Mouse (Mus musculus): ENCODE data around the gene Prf1. TPM values are rescaled to one million over a fixed set of nuclear protein-coding genes. Genes with fewer than 3 reads are reported as not detected.
A peak's percentile ranks its signal among the peaks of the same experiment; 100 is the strongest.

Gene Prf1
- total RNA-seq, 1 experiment, result not detected

DNA sequence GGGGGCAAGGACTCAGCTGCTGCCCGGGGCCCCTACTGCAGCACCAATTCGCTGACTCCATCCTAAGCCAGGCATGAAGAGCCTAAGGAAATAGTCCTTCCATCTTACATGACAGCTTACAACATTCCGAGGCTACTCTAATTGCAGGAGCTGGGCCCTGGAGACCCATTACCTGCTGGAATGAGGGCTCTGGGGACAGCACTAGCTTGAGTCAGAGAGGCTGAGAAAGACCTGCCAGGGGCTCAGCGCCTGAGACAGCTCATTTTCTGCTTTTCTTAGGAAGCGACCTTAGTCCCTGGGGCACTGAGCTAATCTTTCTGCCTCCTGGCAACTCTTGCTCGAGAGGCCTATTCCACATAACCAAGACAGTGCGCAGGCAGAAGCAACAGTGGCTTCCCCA lies 31.3 kb downstream of the Prf1 start:
- no peak overlapping the region for H3K4me3 ChIP-seq (ENCODE audit: insufficient read depth in 1 of 2, low read depth in 1 of 2, low read length in 2 of 2, poor library complexity in 1 of 2, severe bottlenecking in 1 of 2)
- no peak overlapping the region for H3K27ac ChIP-seq (ENCODE audit: insufficient read depth, low read depth, low read length, poor library complexity, severe bottlenecking)
- no peak overlapping the region for H3K9ac ChIP-seq (ENCODE audit: insufficient read depth, low read depth, low read length, poor library complexity, severe bottlenecking)
- in situ Hi-C loops (cut with MboI; ENCODE audit: low sequenced_read_pairs in 2 of 2, unreplicated experiment in 2 of 2), result no loop called here
- no peaks in the 10 kb centered on the region for H3K9me3 ChIP-seq (ENCODE audit: control insufficient read depth, insufficient read depth, low read depth, low read length)
- TF ChIP-seq HCFC1 (IDR thresholded peaks at IDR 0.05; ENCODE audit: borderline replicate concordance, insufficient read depth, low read length) (no peak), CHD2 (IDR thresholded peaks at IDR 0.05; ENCODE audit: low read depth, low read length) (no peak), ZC3H11A (IDR thresholded peaks at IDR 0.05; ENCODE audit: borderline replicate concordance, low read depth, low read length) (no peak), ZNF384 (IDR thresholded peaks at IDR 0.05; ENCODE audit: low read depth, low read length) (no peak), MAFK (IDR thresholded peaks at IDR 0.05; ENCODE audit: insufficient read depth, low read depth, low read length) (no peak)
- peaks cover 0 to 3% of the 10 kb centered on the region in 2 experiments; a peak in 1 of 4 replicates for H3K4me1 ChIP-seq (ENCODE audit: control insufficient read depth in 2 of 2, insufficient read depth in 2 of 2, low read length in 2 of 2, poor library complexity in 1 of 2)
- peaks cover 29% of the 10 kb centered on the region for H3K36me3 ChIP-seq (ENCODE audit: control insufficient read depth, insufficient read depth, low read length, poor library complexity, severe bottlenecking)
- DNase-seq (ENCODE audit: low read depth, low spot score), result no peak

DNA sequence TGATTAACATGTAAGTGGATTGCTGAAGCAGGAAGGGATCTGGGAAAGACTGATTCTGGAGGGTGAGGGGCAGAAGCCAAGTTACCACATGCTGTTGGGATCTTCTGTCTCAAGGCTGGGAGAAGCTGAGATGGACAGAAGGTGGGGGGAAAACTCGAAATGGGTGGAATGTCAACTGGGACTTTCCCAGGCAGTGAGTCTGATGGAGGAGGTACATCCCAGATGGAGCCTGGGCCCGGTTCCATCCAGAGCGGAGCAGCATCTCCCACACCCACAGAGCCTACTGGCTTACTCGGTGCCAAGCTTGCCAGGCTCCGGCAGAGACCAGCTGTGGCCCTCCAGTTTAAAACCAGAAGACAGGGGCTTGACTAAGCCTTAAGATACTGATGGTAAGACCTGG lies 33.4 kb downstream of the Prf1 start:
- H3K4me1 ChIP-seq (ENCODE audit: control insufficient read depth in 2 of 2, insufficient read depth in 2 of 2, low read length in 2 of 2, poor library complexity in 1 of 2), result peaks cover 0 to 3% of the 10 kb centered on the region in 2 experiments; a peak in 1 of 4 replicates
- no peak overlapping the region for H3K4me3 ChIP-seq (ENCODE audit: insufficient read depth in 1 of 2, low read depth in 1 of 2, low read length in 2 of 2, poor library complexity in 1 of 2, severe bottlenecking in 1 of 2)
- H3K36me3 ChIP-seq (ENCODE audit: control insufficient read depth, insufficient read depth, low read length, poor library complexity, severe bottlenecking), result peaks cover 30% of the 10 kb centered on the region
- no peaks in the 10 kb centered on the region for H3K9me3 ChIP-seq (ENCODE audit: control insufficient read depth, insufficient read depth, low read depth, low read length)
- in situ Hi-C loops (cut with MboI; ENCODE audit: low sequenced_read_pairs in 2 of 2, unreplicated experiment in 2 of 2), result loop anchor here (5.0 to 10.0 kb wide), 2 partner anchors 134 to 136 kb away; no protein-coding TSS in a partner anchor
- H3K27ac ChIP-seq (ENCODE audit: insufficient read depth, low read depth, low read length, poor library complexity, severe bottlenecking), result no peak overlapping the region
- H3K9ac ChIP-seq (ENCODE audit: insufficient read depth, low read depth, low read length, poor library complexity, severe bottlenecking), result no peak overlapping the region
- TF ChIP-seq HCFC1 (IDR thresholded peaks at IDR 0.05; ENCODE audit: borderline replicate concordance, insufficient read depth, low read length) (no peak), ZC3H11A (IDR thresholded peaks at IDR 0.05; ENCODE audit: borderline replicate concordance, low read depth, low read length) (no peak), ZNF384 (IDR thresholded peaks at IDR 0.05; ENCODE audit: low read depth, low read length) (no peak), CHD2 (IDR thresholded peaks at IDR 0.05; ENCODE audit: low read depth, low read length) (no peak), MAFK (IDR thresholded peaks at IDR 0.05; ENCODE audit: insufficient read depth, low read depth, low read length) (no peak)
- no peak for DNase-seq (ENCODE audit: low read depth, low spot score)

DNA sequence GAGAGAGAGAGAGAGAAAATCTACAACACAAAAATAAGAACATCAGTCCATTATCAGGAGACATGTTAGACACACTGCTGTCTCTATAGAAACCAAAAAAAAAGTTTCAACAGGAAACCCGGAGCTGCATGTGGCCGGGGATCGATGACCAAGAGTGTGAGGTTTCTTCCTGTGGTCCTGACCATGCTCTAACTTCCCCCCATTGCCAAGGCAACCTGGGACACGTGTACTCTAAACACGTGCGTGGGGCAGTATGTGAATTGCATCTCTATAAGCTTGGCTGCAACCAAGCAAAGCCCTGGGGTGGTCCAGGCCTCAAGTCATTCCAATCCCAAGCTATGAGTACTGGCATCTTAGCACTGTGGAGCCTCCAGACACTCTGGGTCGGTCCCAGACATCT lies 36.9 kb downstream of the Prf1 start:
- DNase-seq (ENCODE audit: low read depth, low spot score), result no peak
- no peak overlapping the region for H3K4me3 ChIP-seq (ENCODE audit: insufficient read depth in 1 of 2, low read depth in 1 of 2, low read length in 2 of 2, poor library complexity in 1 of 2, severe bottlenecking in 1 of 2)
- no peak overlapping the region for H3K27ac ChIP-seq (ENCODE audit: insufficient read depth, low read depth, low read length, poor library complexity, severe bottlenecking)
- H3K4me1 ChIP-seq (ENCODE audit: control insufficient read depth in 2 of 2, insufficient read depth in 2 of 2, low read length in 2 of 2, poor library complexity in 1 of 2), result peaks cover 0 to 9% of the 10 kb centered on the region in 2 experiments; a peak in 1 of 4 replicates
- no peak overlapping the region for H3K9ac ChIP-seq (ENCODE audit: insufficient read depth, low read depth, low read length, poor library complexity, severe bottlenecking)
- no peaks in the 10 kb centered on the region for H3K9me3 ChIP-seq (ENCODE audit: control insufficient read depth, insufficient read depth, low read depth, low read length)
- TF ChIP-seq ZNF384 (IDR thresholded peaks at IDR 0.05; ENCODE audit: low read depth, low read length) (no peak), CHD2 (IDR thresholded peaks at IDR 0.05; ENCODE audit: low read depth, low read length) (no peak), MAFK (IDR thresholded peaks at IDR 0.05; ENCODE audit: insufficient read depth, low read depth, low read length) (no peak), ZC3H11A (IDR thresholded peaks at IDR 0.05; ENCODE audit: borderline replicate concordance, low read depth, low read length) (no peak), HCFC1 (IDR thresholded peaks at IDR 0.05; ENCODE audit: borderline replicate concordance, insufficient read depth, low read length) (no peak)
- in situ Hi-C loops (cut with MboI; ENCODE audit: low sequenced_read_pairs in 2 of 2, unreplicated experiment in 2 of 2), result loop anchor here (5.0 to 10.0 kb wide), 2 partner anchors 137 to 140 kb away; no protein-coding TSS in a partner anchor
- H3K36me3 ChIP-seq (ENCODE audit: control insufficient read depth, insufficient read depth, low read length, poor library complexity, severe bottlenecking), result peaks cover 40% of the 10 kb centered on the region

- Histone ChIP-seq H3K27ac (ENCODE audit: insufficient read depth, low read depth, low read length, poor library complexity, severe bottlenecking) (peak overlapping the region; percentile 72), H3K9ac (ENCODE audit: insufficient read depth, low read depth, low read length, poor library complexity, severe bottlenecking) (peak overlapping the region; percentile 18; the same call in 1 of the 2 replicates), H3K36me3 (ENCODE audit: control insufficient read depth, insufficient read depth, low read length, poor library complexity, severe bottlenecking) (peaks cover 50% of the 10 kb centered on the region), H3K9me3 (ENCODE audit: control insufficient read depth, insufficient read depth, low read depth, low read length) (no peaks in the 10 kb centered on the region), H3K4me1 (ENCODE audit: control insufficient read depth in 2 of 2, insufficient read depth in 2 of 2, low read length in 2 of 2, poor library complexity in 1 of 2) (peaks cover 0 to 14% of the 10 kb centered on the region in 2 experiments; a peak in 1 of 4 replicates), H3K4me3 (ENCODE audit: insufficient read depth in 1 of 2, low read depth in 1 of 2, low read length in 2 of 2, poor library complexity in 1 of 2, severe bottlenecking in 1 of 2) (no peak overlapping the region; a peak in 1 of 4 replicates)
- TF ChIP-seq HCFC1 (IDR thresholded peaks at IDR 0.05; ENCODE audit: borderline replicate concordance, insufficient read depth, low read length) (no peak), MAFK (IDR thresholded peaks at IDR 0.05; ENCODE audit: insufficient read depth, low read depth, low read length) (no peak), CHD2 (IDR thresholded peaks at IDR 0.05; ENCODE audit: low read depth, low read length) (no peak), ZC3H11A (IDR thresholded peaks at IDR 0.05; ENCODE audit: borderline replicate concordance, low read depth, low read length) (peak; percentile 67; the same call in 1 of the 2 replicates), ZNF384 (IDR thresholded peaks at IDR 0.05; ENCODE audit: low read depth, low read length) (no peak)
- in situ Hi-C loops (cut with MboI; ENCODE audit: low sequenced_read_pairs in 2 of 2, unreplicated experiment in 2 of 2), result loop anchor here in 1 of 2 experiments (10.0 kb wide), 1 partner anchor 141 kb away; no protein-coding TSS in a partner anchor
- DNase-seq (ENCODE audit: low read depth, low spot score), result peak; percentile 91
Measured at GRCm38 (mm10) chr10:61336137-61336536, 38.5 kb downstream of the Prf1 start.
